Mouse (Mus musculus) right cerebral cortex, postnatal 10 days (tissue): ENCODE measurements at regions not wholly inside any gene's neighbourhood (a gene's known extent, or its start where the extent isn't known, plus 50 kb on each side); places are given as distances from the start of the nearest gene placed in this dataset.

Experiments
- DNase-seq, 2 experiments: peaks; one replicate each; pipeline ENCODE4 v3.0.0; 2021; ENCODE audit warnings: low spot score in 2 of 2

GRCm38 (mm10) chr13:40480830-40481229 is 119.6 kb upstream of the Ofcc1 start:
- DNase-seq, result peak; percentile 30 to 32

GRCm38 (mm10) chr13:40472683-40473082 is 111.4 kb upstream of the Ofcc1 start:
- no peak for DNase-seq

GRCm38 (mm10) chr13:40469162-40469561 is 107.9 kb upstream of the Ofcc1 start:
- no peak for DNase-seq

GRCm38 (mm10) chr13:40453360-40453759 is 92.1 kb upstream of the Ofcc1 start:
- DNase-seq, result no peak

- DNase-seq, result no peak
Observed at GRCm38 (mm10) chr13:40429831-40430230, 68.6 kb upstream of the Ofcc1 start.

GRCm38 (mm10) chr13:40423051-40423450 is 61.8 kb upstream of the Ofcc1 start:
- no peak for DNase-seq

- DNase-seq, result no peak
Observed at GRCm38 (mm10) chr13:40417856-40418255, 56.6 kb upstream of the Ofcc1 start.

GRCm38 (mm10) chr13:40413074-40413473 is 51.8 kb upstream of the Ofcc1 start:
- DNase-seq, result no peak
